Mouse (Mus musculus) erythroblast, embryonic 14.5 days (primary cell): Measurements from ENCODE around the gene Tmem177.

Experiments
- GATA1 ChIP-seq: IDR thresholded peaks from 2 replicates; pipeline ENCODE4 v1.6.1; 2012; ENCODE audit warnings: low read length, inconsistent platforms, mixed read lengths
- TAL1 ChIP-seq: IDR thresholded peaks from 3 replicates; pipeline ENCODE4 v1.6.1; 2012; ENCODE audit warnings: low read length, inconsistent platforms, mixed read lengths

- TF ChIP-seq GATA1 (no peak), TAL1 (no peak)
Measured at GRCm38 (mm10) chr1:119931421-119932150, 18.6 kb upstream of the Tmem177 start.
